Mouse (Mus musculus): ENCODE measurements around the gene P2ry6.

The P2ry6 gene

DNA sequence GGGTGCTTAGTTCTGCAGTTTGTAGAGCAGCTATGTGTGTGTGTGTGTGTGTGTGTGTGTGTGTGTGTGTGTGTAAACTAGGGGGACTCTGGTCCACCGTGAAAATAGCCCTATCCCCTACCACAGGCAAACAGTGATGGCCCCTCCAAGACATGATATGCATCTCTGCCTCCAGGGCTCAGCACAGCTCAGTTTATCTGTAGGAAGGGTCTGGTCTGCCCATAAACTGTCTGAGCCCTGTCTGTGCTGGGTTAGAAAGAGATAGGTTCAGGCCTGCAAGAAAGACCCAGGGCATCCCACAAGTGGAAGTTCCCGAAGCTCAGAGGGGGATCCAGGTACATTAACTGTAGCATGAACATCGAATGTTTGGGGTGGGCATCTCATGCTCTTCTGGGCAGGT lies 21.5 kb upstream of the P2ry6 start:
- Histone ChIP-seq H3K4me1 (replicated peaks; ENCODE audit: low read depth, low read length) (peaks cover 22% of the 10 kb centered on the region), H3K36me3 (ENCODE audit: insufficient read depth, low read length) (no peaks in the 10 kb centered on the region), H3K9me3 (ENCODE audit: low read length) (no peaks in the 10 kb centered on the region), H3K27me3 (ENCODE audit: insufficient read depth, low read length) (peaks cover 65% of the 10 kb centered on the region), H3K4me3 (replicated peaks; ENCODE audit: low read length) (no peak overlapping the region)
- TF ChIP-seq CTCF (conservative IDR thresholded peaks at IDR 0.05; ENCODE audit: low read length) (no peak), NANOG (IDR thresholded peaks at IDR 0.05; ENCODE audit: borderline replicate concordance, low read length) (no peak), POU5F1 (IDR thresholded peaks at IDR 0.05; ENCODE audit: borderline replicate concordance, low read length) (no peak)

DNA sequence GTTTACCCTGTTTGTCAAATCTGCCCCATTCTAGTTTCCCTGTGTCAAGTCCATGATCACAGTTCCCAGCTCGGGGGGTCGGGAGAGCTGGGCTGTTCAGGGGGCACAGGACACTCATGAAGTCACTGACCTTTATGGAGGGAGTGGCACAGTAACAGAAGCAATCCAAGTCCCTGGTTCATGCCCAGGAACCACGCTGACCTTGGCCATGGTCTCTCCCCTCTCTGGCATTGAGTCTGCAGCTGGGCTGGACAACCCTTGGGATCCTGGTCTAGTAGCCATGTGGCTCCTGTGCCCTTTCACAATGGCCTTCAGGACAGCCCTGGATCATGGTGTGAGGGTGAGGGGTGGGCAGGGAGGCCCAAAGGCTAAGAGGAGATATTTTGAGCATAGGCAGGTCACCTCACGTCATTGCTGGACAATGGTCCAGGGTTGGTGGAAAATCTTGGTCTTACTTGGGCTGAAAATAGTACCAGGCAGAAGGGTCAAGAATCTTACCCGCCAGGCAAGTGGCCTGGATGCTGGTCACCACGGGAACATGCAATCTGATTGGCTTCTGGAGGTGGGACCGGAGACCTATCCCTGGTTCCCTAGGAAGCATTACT lies 20.9 kb upstream of the P2ry6 start:
- Histone ChIP-seq H3K4me1 (replicated peaks; ENCODE audit: low read depth, low read length) (peaks cover 22% of the 10 kb centered on the region), H3K36me3 (ENCODE audit: insufficient read depth, low read length) (no peaks in the 10 kb centered on the region), H3K9me3 (ENCODE audit: low read length) (no peaks in the 10 kb centered on the region), H3K4me3 (replicated peaks; ENCODE audit: low read length) (no peak overlapping the region), H3K27me3 (ENCODE audit: insufficient read depth, low read length) (peaks cover 60% of the 10 kb centered on the region)
- TF ChIP-seq CTCF (conservative IDR thresholded peaks at IDR 0.05; ENCODE audit: low read length) (no peak), POU5F1 (IDR thresholded peaks at IDR 0.05; ENCODE audit: borderline replicate concordance, low read length) (no peak), NANOG (IDR thresholded peaks at IDR 0.05; ENCODE audit: borderline replicate concordance, low read length) (no peak)

DNA sequence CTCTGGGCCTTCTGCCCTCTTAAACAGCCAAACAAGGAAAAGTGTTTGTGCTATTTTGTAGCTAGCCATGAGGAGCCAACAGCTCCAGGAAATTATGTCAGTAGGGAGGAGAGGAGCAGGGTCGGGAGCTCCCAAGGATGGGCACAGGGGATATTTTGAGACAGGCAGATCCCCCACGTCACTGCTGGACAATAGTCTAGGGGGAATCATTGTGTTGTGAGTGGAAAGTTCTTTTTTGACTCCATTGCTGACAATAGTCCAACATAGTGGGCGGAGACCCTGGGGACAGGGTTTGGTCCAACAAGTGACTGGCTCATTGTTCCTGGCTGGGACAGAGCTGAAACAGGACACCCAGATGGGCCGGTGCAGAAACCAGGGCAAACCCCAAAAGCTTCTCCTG lies 18.7 kb upstream of the P2ry6 start:
- no peak overlapping the region for H3K4me3 ChIP-seq (replicated peaks; ENCODE audit: low read length)
- peaks cover 15% of the 10 kb centered on the region for H3K4me1 ChIP-seq (replicated peaks; ENCODE audit: low read depth, low read length)
- TF ChIP-seq POU5F1 (IDR thresholded peaks at IDR 0.05; ENCODE audit: borderline replicate concordance, low read length) (no peak), CTCF (conservative IDR thresholded peaks at IDR 0.05; ENCODE audit: low read length) (no peak), NANOG (IDR thresholded peaks at IDR 0.05; ENCODE audit: borderline replicate concordance, low read length) (no peak)
- peaks cover 39% of the 10 kb centered on the region for H3K27me3 ChIP-seq (ENCODE audit: insufficient read depth, low read length)
- H3K9me3 ChIP-seq (ENCODE audit: low read length): no peaks in the 10 kb centered on the region
- H3K36me3 ChIP-seq (ENCODE audit: insufficient read depth, low read length): no peaks in the 10 kb centered on the region

DNA sequence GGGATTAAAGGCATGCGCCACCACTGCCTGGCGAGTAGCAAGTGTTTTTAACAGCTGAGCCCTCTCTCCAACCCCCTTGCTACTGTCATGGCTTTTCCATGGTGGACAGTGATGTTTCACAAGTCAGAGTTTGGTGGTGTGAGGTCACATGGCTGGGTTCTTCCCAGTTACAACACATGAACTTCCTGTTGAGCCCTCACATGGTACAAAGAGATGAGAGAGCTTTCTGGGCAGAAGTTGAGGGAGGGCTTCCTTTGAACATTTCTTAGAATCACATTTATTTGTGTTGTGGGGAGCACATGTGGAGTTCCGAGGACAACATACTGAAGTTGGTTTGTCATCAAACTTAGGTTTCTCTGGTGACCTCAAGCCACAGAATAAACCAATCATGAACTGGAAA lies 17.5 kb upstream of the P2ry6 start:
- TF ChIP-seq CTCF (conservative IDR thresholded peaks at IDR 0.05; ENCODE audit: low read length) (no peak), POU5F1 (IDR thresholded peaks at IDR 0.05; ENCODE audit: borderline replicate concordance, low read length) (no peak), NANOG (IDR thresholded peaks at IDR 0.05; ENCODE audit: borderline replicate concordance, low read length) (no peak)
- peaks cover 10% of the 10 kb centered on the region; the same call in 1 of the 2 replicates for H3K4me1 ChIP-seq (replicated peaks; ENCODE audit: low read depth, low read length)
- H3K36me3 ChIP-seq (ENCODE audit: insufficient read depth, low read length): no peaks in the 10 kb centered on the region
- peaks cover 27% of the 10 kb centered on the region for H3K27me3 ChIP-seq (ENCODE audit: insufficient read depth, low read length)
- no peaks in the 10 kb centered on the region for H3K9me3 ChIP-seq (ENCODE audit: low read length)
- H3K4me3 ChIP-seq (replicated peaks; ENCODE audit: low read length): no peak overlapping the region

DNA sequence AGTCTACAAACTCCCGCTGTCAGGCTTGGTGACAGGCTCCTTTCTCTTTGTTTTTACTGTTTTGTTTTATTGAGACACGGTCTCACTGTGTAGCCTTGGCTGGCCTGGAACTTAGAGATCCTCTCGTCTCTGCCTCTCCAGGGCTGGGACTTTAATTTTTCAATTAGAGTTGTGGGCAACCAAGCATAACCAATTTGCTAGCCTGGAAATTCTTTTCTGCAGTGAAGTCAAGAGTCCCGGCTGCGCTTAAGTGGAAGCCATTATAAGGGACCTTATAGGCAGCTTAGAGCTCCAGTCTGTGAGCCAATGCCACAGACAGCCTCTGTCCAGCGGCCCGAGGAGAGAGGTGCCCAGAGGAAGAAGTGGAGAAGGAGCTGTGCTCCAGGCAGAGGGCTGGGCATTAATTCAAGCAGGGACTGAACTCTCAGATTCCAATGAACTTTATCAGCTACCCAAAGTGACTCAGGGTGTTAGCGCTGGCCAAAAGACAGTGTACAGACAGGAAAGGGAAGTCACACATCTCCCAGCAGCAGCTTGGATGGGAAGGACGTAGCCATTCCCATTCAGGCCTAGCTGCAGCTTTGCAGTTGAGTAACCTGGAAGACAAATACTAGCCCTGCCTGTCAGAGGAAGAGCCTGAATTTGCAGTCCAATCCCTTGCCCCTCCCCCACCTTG lies 16.3 kb upstream of the P2ry6 start:
- TF ChIP-seq CTCF (conservative IDR thresholded peaks at IDR 0.05; ENCODE audit: low read length) (no peak), NANOG (IDR thresholded peaks at IDR 0.05; ENCODE audit: borderline replicate concordance, low read length) (no peak), POU5F1 (IDR thresholded peaks at IDR 0.05; ENCODE audit: borderline replicate concordance, low read length) (no peak)
- Histone ChIP-seq H3K36me3 (ENCODE audit: insufficient read depth, low read length) (no peaks in the 10 kb centered on the region), H3K4me3 (replicated peaks; ENCODE audit: low read length) (no peak overlapping the region), H3K27me3 (ENCODE audit: insufficient read depth, low read length) (peaks cover 19% of the 10 kb centered on the region), H3K9me3 (ENCODE audit: low read length) (no peaks in the 10 kb centered on the region), H3K4me1 (replicated peaks; ENCODE audit: low read depth, low read length) (peaks cover 18% of the 10 kb centered on the region)

DNA sequence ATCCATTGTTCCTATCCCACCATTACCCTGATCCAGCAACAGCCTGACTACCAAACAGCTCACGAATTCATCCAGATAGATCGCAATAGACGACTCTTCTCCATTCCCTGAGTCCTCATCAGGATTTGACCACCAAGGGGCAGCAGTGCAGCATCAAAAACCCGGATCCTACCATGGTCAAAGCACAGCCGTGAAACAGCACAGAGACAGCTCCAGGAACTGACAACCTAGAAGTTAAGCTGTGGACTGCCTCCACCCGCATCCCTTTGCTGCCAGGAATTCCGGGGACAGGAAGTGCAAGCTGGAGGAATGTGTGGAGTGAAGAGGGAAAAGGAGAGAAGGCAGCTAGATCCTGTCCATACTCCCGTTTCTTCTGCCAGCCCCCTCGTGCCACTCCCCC lies 13.6 kb upstream of the P2ry6 start:
- H3K36me3 ChIP-seq (ENCODE audit: insufficient read depth, low read length): no peaks in the 10 kb centered on the region
- no peaks in the 10 kb centered on the region for H3K27me3 ChIP-seq (ENCODE audit: insufficient read depth, low read length)
- no peak overlapping the region for H3K4me3 ChIP-seq (replicated peaks; ENCODE audit: low read length)
- no peak for TF ChIP-seq NANOG (IDR thresholded peaks at IDR 0.05; ENCODE audit: borderline replicate concordance, low read length)
- TF ChIP-seq CTCF (conservative IDR thresholded peaks at IDR 0.05; ENCODE audit: low read length): peak; percentile 14; the same call in 1 of the 2 replicates
- H3K4me1 ChIP-seq (replicated peaks; ENCODE audit: low read depth, low read length): peaks cover 28% of the 10 kb centered on the region
- no peaks in the 10 kb centered on the region for H3K9me3 ChIP-seq (ENCODE audit: low read length)

DNA sequence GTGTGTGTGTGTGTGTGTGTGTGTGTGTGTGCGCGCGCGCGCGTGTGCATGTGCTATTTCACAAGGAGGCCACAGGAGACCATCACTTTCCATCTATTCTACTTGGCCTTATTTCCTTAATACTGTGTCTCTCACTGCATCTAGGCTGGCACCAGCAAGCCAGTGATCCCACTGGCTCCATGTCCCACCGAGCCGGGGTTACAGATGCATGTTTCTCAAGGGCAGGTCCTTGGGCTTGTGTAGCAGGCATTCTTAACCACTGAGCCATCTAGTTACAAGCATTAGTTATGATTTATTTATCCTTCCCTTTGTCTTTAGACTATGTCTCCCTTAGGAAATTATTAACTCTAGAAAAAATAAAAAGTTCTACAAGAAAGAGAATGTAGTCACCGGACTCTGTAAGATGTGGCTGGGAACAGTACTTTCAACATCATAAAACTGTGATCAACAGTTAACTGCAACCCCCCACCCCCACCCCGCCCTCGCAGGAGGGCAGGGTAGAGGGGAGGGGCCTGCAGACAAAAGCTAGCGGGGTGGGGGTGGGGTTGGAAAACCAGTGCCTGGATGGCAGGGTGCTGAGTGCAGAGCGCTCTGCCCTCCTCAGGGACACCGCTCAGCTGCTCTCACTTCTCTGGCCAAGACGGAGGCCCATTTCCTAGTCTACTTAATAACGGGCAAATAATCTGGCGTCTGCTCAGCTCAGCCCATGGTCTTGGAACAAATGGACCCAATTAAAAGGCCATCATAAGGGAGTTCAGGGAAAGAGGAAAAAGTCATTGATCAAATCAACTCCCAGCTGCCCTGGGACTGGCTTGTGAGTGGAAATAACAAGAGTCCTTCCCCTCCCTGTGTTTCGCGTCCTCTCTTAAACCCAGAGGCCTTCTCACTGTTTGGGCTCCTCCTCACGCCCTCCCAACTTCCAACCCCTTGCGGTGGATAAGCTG lies 10.3 kb upstream of the P2ry6 start:
- Histone ChIP-seq H3K4me1 (replicated peaks; ENCODE audit: low read depth, low read length) (peaks cover 26% of the 10 kb centered on the region), H3K27me3 (ENCODE audit: insufficient read depth, low read length) (no peaks in the 10 kb centered on the region), H3K36me3 (ENCODE audit: insufficient read depth, low read length) (no peaks in the 10 kb centered on the region), H3K4me3 (replicated peaks; ENCODE audit: low read length) (peak overlapping the region; percentile 48; the same call in 1 of the 2 replicates), H3K9me3 (ENCODE audit: low read length) (no peaks in the 10 kb centered on the region)
- TF ChIP-seq POU5F1 (IDR thresholded peaks at IDR 0.05; ENCODE audit: borderline replicate concordance, low read length) (no peak), CTCF (conservative IDR thresholded peaks at IDR 0.05; ENCODE audit: low read length) (no peak), NANOG (IDR thresholded peaks at IDR 0.05; ENCODE audit: borderline replicate concordance, low read length) (no peak)

DNA sequence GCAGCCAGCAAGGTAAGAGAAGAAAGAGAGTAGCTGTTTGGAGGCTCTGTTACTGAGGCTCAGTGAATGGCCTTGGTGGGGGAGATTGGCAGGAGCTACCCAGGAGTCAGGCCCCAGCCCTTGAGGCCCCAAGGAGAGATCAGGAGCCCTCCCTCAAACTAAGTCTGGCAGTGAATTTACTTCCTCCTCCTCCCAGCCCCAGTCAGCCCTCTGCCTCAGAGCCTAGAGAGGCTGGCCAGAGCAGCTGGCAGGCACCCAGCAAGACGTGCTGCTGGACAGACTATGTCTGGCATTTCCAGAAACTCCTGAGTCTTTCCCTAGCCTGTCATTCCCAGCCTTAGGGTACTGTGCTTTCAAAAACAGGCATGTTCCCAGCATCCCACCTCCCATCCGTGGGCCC lies 4.7 kb upstream of the P2ry6 start:
- no peak for TF ChIP-seq CTCF (conservative IDR thresholded peaks at IDR 0.05; ENCODE audit: low read length)
- TF ChIP-seq POU5F1 (IDR thresholded peaks at IDR 0.05; ENCODE audit: borderline replicate concordance, low read length): no peak
- no peak for TF ChIP-seq NANOG (IDR thresholded peaks at IDR 0.05; ENCODE audit: borderline replicate concordance, low read length)
- Histone ChIP-seq H3K9me3 (ENCODE audit: low read length) (no peaks in the 10 kb centered on the region), H3K4me3 (replicated peaks; ENCODE audit: low read length) (no peak overlapping the region), H3K36me3 (ENCODE audit: insufficient read depth, low read length) (no peaks in the 10 kb centered on the region), H3K4me1 (replicated peaks; ENCODE audit: low read depth, low read length) (peaks cover 16% of the 10 kb centered on the region), H3K27me3 (ENCODE audit: insufficient read depth, low read length) (peaks cover 25% of the 10 kb centered on the region)

All from E14TG2a.4 (cell line).